Mouse (Mus musculus) heart, embryonic 13.5 days (tissue): ENCODE measurements at regions not wholly inside any gene's neighbourhood (a gene's known extent, or its start where the extent isn't known, plus 50 kb on each side); places are given as distances from the start of the nearest gene placed in this dataset.

Experiments
- ATAC-seq: fragments of 200-750 bp; cut with Nextera tagmentation; 2 replicates; pipeline ENCODE4 v1.8.0; 2017; ENCODE audit warnings: moderate TSS enrichment; ENCODE audit not compliant: insufficient number of reproducible peaks, low FRiP score, low TSS enrichment; ENCODE audit errors: extremely low read depth
- H3K27ac ChIP-seq: fragments of 300-500 bp; sonication (generic); replicated peaks from 2 replicates; pipeline ENCODE4 v1.5.1; 2015; ENCODE audit warnings: moderate library complexity, mild to moderate bottlenecking, inconsistent platforms
- H3K27me3 ChIP-seq: fragments of 300-500 bp; sonication (generic); replicated peaks from 2 replicates; pipeline ENCODE4 v1.6.1; 2015; ENCODE audit warnings: mild to moderate bottlenecking, inconsistent platforms
- H3K36me3 ChIP-seq: fragments of 300-500 bp; sonication (generic); 2 replicates; pipeline ENCODE4 v1.6.1; 2015; ENCODE audit warnings: mild to moderate bottlenecking, inconsistent platforms
- H3K4me1 ChIP-seq: fragments of 300-500 bp; sonication (generic); 2 replicates; pipeline ENCODE4 v1.6.1; 2015; ENCODE audit warnings: inconsistent platforms
- H3K4me2 ChIP-seq: fragments of 300-500 bp; sonication (generic); 2 replicates; pipeline ENCODE4 v1.6.1; 2015; ENCODE audit warnings: inconsistent platforms, mild to moderate bottlenecking, moderate library complexity
- H3K4me3 ChIP-seq: fragments of 300-500 bp; sonication (generic); 2 replicates; pipeline ENCODE4 v1.5.1; 2015; ENCODE audit warnings: moderate library complexity, mild to moderate bottlenecking, inconsistent platforms
- H3K9ac ChIP-seq: fragments of 300-500 bp; sonication (generic); 2 replicates; pipeline ENCODE4 v1.6.1; 2015; ENCODE audit warnings: inconsistent platforms, mild to moderate bottlenecking, moderate library complexity
- H3K9me3 ChIP-seq: fragments of 300-500 bp; sonication (generic); 2 replicates; pipeline ENCODE4 v1.6.1; 2016; ENCODE audit warnings: inconsistent platforms
- WGBS: fragments of 180-500 bp; shearing (Covaris S2); methylation state at CpG from one replicate; pipeline ENCODE4 v1.1.7; 2015; ENCODE audit warnings: mixed read lengths; 5-methylcytosine and 5-hydroxymethylcytosine counted together

DNA sequence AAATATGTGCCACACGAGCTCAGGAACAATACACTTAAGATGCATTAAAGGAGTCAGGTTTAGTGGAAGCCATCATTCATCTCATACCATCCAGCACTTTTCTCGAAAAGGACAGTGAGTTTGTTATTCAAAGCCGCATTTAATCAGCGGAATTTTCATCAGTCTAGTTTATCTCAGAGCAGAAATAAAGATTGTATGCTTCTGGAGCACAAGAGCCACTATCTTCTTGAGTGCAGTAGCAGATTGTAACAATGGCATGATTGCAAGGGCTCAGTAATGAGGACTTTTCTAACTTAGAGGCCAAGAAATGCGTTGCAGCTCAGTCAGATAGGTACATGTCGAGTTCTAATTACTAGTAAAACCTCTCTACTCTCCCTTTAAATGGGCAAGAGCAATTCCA lies 271.3 kb downstream of the Wdr20rt start:
- no peak for ATAC-seq
- H3K27me3 ChIP-seq, result no peaks in the 10 kb centered on the region
- H3K4me1 ChIP-seq, result peaks cover 7% of the 10 kb centered on the region; the same call in 1 of the 2 replicates
- 59% methylated on average over 6 of the region's 6 CpGs for WGBS
- no peak overlapping the region for H3K4me2 ChIP-seq
- no peak overlapping the region for H3K4me3 ChIP-seq
- no peak overlapping the region for H3K9ac ChIP-seq
- no peak overlapping the region for H3K27ac ChIP-seq
- H3K9me3 ChIP-seq, result 0 out of 2 replicates have a peak, but pooled peaks cover 8% of the 10 kb centered on the region
- H3K36me3 ChIP-seq, result no peaks in the 10 kb centered on the region

DNA sequence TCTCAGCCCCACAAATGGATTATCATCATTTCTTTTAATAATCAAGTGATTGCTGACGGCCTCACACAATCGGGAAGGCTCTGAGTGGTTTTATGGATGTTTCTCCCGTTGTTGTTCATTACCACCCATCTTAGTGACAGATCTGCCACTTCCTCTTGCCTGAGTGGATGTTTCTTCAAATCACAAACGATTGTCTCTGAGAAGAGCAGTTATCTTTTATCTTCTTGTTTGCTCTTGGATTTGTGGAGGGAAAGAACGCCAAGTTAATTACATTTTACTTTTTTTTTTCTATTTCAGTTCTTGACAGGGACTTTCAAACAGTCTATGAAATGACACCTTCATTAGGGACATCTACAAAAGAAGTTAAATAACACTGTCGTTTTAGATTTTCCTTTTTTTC lies 272.3 kb downstream of the Wdr20rt start:
- peaks cover 7% of the 10 kb centered on the region; the same call in 1 of the 2 replicates for H3K4me1 ChIP-seq
- H3K27ac ChIP-seq, result no peak overlapping the region
- no peak overlapping the region for H3K4me2 ChIP-seq
- ATAC-seq, result no peak
- H3K4me3 ChIP-seq, result no peak overlapping the region
- H3K9me3 ChIP-seq, result 0 out of 2 replicates have a peak, but pooled peaks cover 8% of the 10 kb centered on the region
- no peak overlapping the region for H3K9ac ChIP-seq
- WGBS, result 56% methylated on average over 6 of the region's 6 CpGs
- no peaks in the 10 kb centered on the region for H3K27me3 ChIP-seq
- no peaks in the 10 kb centered on the region for H3K36me3 ChIP-seq

DNA sequence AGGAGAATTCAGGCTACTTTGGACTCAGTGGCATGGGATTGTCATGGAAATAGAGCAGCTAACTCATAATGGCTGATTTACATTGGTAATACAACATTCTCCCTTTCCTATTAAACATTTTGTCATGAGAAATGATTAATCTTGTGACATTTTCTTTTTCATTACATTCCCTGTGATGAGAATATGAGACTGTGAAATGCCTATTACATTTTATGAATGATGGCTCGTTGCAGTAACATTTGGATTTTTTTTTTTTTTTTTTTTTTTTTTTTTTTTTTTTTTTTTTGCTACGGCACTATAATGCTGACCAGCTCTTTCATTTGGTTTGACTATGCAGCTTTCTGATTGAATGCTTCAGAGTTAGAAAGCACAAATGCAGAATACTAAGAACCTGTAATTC lies 276.1 kb downstream of the Wdr20rt start:
- Histone ChIP-seq H3K4me3 (no peak overlapping the region), H3K4me2 (no peak overlapping the region), H3K9me3 (no peaks in the 10 kb centered on the region), H3K36me3 (no peaks in the 10 kb centered on the region), H3K27ac (no peak overlapping the region), H3K27me3 (no peaks in the 10 kb centered on the region), H3K4me1 (peaks cover 7% of the 10 kb centered on the region; the same call in 1 of the 2 replicates), H3K9ac (no peak overlapping the region)
- ATAC-seq, result no peak
- 83% methylated on average over 2 of the region's 2 CpGs for WGBS

GRCm38 (mm10) chr12:65502045-65502444 lies 276.7 kb downstream of the Wdr20rt start:
- H3K4me2 ChIP-seq, result no peak overlapping the region
- H3K36me3 ChIP-seq, result no peaks in the 10 kb centered on the region
- peaks cover 7% of the 10 kb centered on the region; the same call in 1 of the 2 replicates for H3K4me1 ChIP-seq
- no peak overlapping the region for H3K9ac ChIP-seq
- no peaks in the 10 kb centered on the region for H3K9me3 ChIP-seq
- WGBS, result 11% methylated on average over 1 of the region's 1 CpGs
- H3K4me3 ChIP-seq, result no peak overlapping the region
- H3K27ac ChIP-seq, result no peak overlapping the region
- no peak for ATAC-seq
- H3K27me3 ChIP-seq, result no peaks in the 10 kb centered on the region

DNA sequence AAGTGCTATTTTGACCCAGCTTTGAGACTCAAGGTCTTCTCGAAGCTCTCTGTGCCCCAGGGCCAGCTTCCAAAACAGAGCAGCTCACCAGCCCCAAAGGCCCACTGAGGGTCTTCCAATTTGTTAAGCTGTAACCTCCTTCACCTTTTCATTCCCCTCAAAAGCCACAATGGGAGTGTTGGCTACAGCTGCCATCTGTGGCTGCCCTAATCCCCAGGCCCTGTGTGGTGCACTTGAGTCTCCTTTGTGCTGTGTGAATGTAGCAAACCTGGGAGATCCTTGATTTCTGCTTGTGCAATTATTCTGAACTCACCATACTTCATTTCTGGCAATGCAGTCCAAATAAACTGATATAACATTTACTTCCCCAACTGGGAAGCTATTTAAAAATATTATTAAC lies 287.8 kb downstream of the Wdr20rt start:
- 69% methylated on average over 1 of the region's 1 CpGs for WGBS
- H3K9me3 ChIP-seq, result peaks cover 3% of the 10 kb centered on the region; the same call in 1 of the 2 replicates
- H3K9ac ChIP-seq, result no peak overlapping the region
- H3K4me2 ChIP-seq, result no peak overlapping the region
- ATAC-seq, result no peak
- H3K27me3 ChIP-seq, result no peaks in the 10 kb centered on the region
- no peak overlapping the region for H3K4me3 ChIP-seq
- no peaks in the 10 kb centered on the region for H3K36me3 ChIP-seq
- H3K27ac ChIP-seq, result no peak overlapping the region
- H3K4me1 ChIP-seq, result no peaks in the 10 kb centered on the region

- no peaks in the 10 kb centered on the region for H3K27me3 ChIP-seq
- no peak overlapping the region for H3K4me3 ChIP-seq
- H3K4me2 ChIP-seq, result no peak overlapping the region
- H3K4me1 ChIP-seq, result no peaks in the 10 kb centered on the region
- no peak overlapping the region for H3K9ac ChIP-seq
- no peaks in the 10 kb centered on the region for H3K9me3 ChIP-seq
- no peak overlapping the region for H3K27ac ChIP-seq
- 62% methylated on average over 3 of the region's 3 CpGs for WGBS
- no peaks in the 10 kb centered on the region for H3K36me3 ChIP-seq
- no peak for ATAC-seq
These were observed 308.9 kb downstream of the Wdr20rt start for GRCm38 (mm10) chr12:65534142-65534690.

DNA sequence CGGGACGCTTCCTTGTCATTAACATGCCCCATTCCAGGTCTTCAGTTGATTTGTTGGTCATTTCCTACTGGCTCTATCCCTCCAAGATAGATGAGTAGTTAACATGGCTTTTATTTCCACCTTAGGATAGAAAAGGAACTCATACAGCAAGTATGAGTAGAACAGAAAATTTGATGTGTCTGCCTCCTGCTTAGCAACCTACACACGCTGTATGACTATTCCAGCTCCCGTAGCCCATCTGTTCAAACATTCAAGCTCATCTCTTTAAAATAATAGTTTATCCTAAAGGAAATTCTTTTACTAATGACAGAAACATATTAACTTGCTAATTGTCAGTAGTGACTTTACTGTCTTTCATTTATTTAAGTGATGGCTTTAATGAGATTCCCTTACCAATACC lies 323.0 kb downstream of the Wdr20rt start:
- Histone ChIP-seq H3K9me3 (no peaks in the 10 kb centered on the region), H3K4me2 (no peak overlapping the region), H3K4me3 (no peak overlapping the region), H3K4me1 (no peaks in the 10 kb centered on the region), H3K9ac (no peak overlapping the region), H3K27ac (no peak overlapping the region), H3K27me3 (no peaks in the 10 kb centered on the region), H3K36me3 (no peaks in the 10 kb centered on the region)
- no peak for ATAC-seq
- WGBS, result 83% methylated on average over 4 of the region's 4 CpGs

DNA sequence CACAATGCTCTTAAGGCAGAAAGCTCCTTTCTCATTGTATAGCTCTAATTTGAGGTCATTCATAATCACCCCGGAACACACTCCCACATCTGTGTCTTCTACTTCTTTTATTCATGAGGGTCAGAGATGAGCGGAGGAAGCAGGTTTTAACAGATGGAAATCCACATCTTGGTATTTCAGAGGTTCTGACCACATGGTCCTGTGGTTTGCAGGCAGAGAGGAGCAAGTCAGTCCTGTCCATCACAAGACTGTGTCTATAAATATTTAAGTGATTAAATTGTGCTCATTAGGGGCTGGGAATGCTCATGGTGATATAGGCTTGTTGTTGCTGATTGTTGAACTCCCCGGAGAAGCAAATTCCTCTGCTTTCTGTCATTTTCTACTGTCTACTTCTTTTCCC lies 326.9 kb downstream of the Wdr20rt start:
- Histone ChIP-seq H3K4me3 (no peak overlapping the region), H3K9ac (no peak overlapping the region), H3K27ac (no peak overlapping the region), H3K9me3 (no peaks in the 10 kb centered on the region), H3K4me1 (no peaks in the 10 kb centered on the region), H3K36me3 (no peaks in the 10 kb centered on the region), H3K27me3 (no peaks in the 10 kb centered on the region), H3K4me2 (no peak overlapping the region)
- WGBS, result 76% methylated on average over 3 of the region's 3 CpGs
- no peak for ATAC-seq

DNA sequence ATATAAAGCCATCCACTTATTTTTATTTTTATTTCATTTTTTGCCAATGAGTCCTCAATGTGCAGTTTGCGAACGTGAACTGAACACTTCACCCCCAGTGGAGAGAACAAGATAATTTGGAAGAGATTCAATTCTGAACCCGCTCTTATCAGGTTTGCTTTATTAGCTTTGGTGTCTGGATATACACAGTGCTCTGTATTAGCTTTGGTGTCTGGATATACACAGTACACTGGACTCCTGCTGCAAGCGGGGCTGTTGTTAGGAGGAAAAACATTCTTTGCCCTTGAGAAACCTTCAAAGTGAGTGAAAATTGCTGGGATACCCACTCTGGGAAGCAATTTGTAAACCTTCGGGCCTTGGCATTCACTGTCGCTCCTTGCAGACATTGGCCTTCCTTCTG lies 333.7 kb downstream of the Wdr20rt start:
- WGBS, result 64% methylated on average over 6 of the region's 6 CpGs
- H3K36me3 ChIP-seq, result no peaks in the 10 kb centered on the region
- H3K4me3 ChIP-seq, result no peak overlapping the region
- no peak for ATAC-seq
- no peak overlapping the region for H3K27ac ChIP-seq
- 0 out of 2 replicates have a peak, but pooled peaks cover 2% of the 10 kb centered on the region for H3K4me1 ChIP-seq
- no peak overlapping the region for H3K9ac ChIP-seq
- H3K4me2 ChIP-seq, result no peak overlapping the region
- no peaks in the 10 kb centered on the region for H3K9me3 ChIP-seq
- no peaks in the 10 kb centered on the region for H3K27me3 ChIP-seq

- no peak overlapping the region for H3K9ac ChIP-seq
- 40% methylated on average over 3 of the region's 3 CpGs for WGBS
- ATAC-seq, result no peak
These were observed 334.5 kb downstream of the Wdr20rt start for GRCm38 (mm10) chr12:65559809-65560208.

DNA sequence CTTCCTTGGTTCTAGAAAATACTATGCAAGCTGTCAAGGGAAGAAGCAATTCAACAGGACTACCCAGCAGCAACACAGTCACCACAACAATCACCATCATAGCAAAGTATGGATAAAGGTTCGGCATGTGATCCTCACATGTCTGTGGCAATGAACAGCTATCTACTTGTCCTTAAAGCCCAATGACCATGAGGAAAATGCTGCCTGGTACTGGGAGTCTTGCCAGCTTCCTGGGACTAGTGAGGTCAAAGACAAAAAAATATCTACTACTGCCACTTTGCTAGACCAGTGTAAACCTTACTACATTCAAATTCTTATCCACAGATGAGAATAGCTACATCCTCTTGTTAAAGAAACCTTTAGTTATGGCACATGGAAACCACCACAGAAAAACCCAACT lies 346.3 kb downstream of the Wdr20rt start:
- WGBS, result 87% methylated on average over 1 of the region's 1 CpGs
- ATAC-seq, result no peak

More at GRCm38 (mm10) chr12:65559809-65560208, 334.5 kb downstream of the Wdr20rt start:
- Histone ChIP-seq H3K27ac (no peak overlapping the region), H3K27me3 (no peaks in the 10 kb centered on the region), H3K4me3 (no peak overlapping the region), H3K4me1 (0 out of 2 replicates have a peak, but pooled peaks cover 2% of the 10 kb centered on the region), H3K9me3 (no peaks in the 10 kb centered on the region), H3K4me2 (no peak overlapping the region), H3K36me3 (no peaks in the 10 kb centered on the region)

GRCm38 (mm10) chr12:65593559-65593958 lies 368.2 kb downstream of the Wdr20rt start:
- no peaks in the 10 kb centered on the region for H3K4me1 ChIP-seq
- no peaks in the 10 kb centered on the region for H3K9me3 ChIP-seq
- H3K4me3 ChIP-seq, result no peak overlapping the region
- no peak for ATAC-seq
- H3K9ac ChIP-seq, result no peak overlapping the region
- no peaks in the 10 kb centered on the region for H3K36me3 ChIP-seq
- no peak overlapping the region for H3K27ac ChIP-seq
- H3K4me2 ChIP-seq, result no peak overlapping the region
- 78% methylated on average over 1 of the region's 1 CpGs for WGBS
- no peaks in the 10 kb centered on the region for H3K27me3 ChIP-seq

More for the DNA sequence above, 346.3 kb downstream of the Wdr20rt start:
- H3K4me1 ChIP-seq, result no peaks in the 10 kb centered on the region
- no peaks in the 10 kb centered on the region for H3K36me3 ChIP-seq
- H3K27ac ChIP-seq, result no peak overlapping the region
- no peak overlapping the region for H3K4me3 ChIP-seq
- no peaks in the 10 kb centered on the region for H3K27me3 ChIP-seq
- H3K9me3 ChIP-seq, result no peaks in the 10 kb centered on the region
- no peak overlapping the region for H3K9ac ChIP-seq
- H3K4me2 ChIP-seq, result no peak overlapping the region
